Mouse (Mus musculus): ENCODE data around the gene Zfp963.
A peak's percentile ranks its signal among the peaks of the same experiment; 100 is the strongest.
"Not testable (repeated sequence)": the region's sequence is repeated elsewhere in the genome, so short reads cannot be mapped to it uniquely, and the experiment has no call there.

Gene Zfp963

DNA sequence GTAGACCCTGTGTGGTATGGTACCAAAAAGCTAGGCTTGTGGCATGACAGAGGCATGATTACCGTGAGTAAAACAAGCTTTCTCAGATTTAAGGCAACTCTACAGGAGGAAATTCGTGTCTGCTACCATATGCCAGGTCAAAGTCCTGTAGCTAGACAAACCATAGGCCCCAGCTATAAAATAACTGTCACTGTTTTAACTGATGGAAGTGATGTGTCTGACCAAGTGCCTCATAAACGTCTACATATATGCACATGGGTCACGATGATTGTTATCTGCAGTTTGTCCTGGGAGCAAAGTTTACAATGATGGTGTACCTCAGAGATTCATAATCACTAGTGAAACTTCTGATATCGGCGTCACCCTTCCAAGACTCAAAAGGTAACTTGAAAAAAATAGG, 9.0 kb downstream of the Zfp963 start:
- DNase-seq (ENCODE audit: low read depth, low spot score): no peak

- DNase-seq (ENCODE audit: low read depth, low spot score): peak; percentile 48
These were observed 14.3 kb downstream of the Zfp963 start for GRCm38 (mm10) chr8:69735495-69735894.

- DNase-seq (ENCODE audit: low read depth, low spot score): no peak
These were observed 32.6 kb downstream of the Zfp963 start for GRCm38 (mm10) chr8:69717232-69717580.

GRCm38 (mm10) chr8:69716403-69717231, 33.2 kb downstream of the Zfp963 start:
- peak; percentile 100 for DNase-seq (ENCODE audit: low read depth, low spot score)

- no peak for DNase-seq (ENCODE audit: low read depth, low spot score)
These were observed 34.4 kb downstream of the Zfp963 start for GRCm38 (mm10) chr8:69715366-69715765.

DNA sequence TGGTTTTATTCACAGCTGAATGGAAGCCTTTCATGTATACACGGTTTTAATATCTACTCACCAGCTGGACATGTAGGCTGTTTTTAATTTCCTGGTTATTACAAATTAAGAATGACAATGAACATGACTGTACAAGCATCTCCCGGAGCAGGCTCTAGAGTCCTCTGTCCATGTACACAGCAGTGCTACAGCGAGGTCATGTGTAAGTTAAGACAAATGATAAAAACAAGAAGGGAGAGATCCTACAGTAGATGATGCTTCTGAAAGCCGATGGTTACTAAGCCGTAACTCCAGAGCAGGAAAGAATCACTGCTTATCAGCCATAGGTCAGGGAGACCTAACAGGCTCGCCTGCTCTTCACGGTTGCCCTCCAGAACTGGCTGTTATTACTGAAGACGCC, 36.3 kb downstream of the Zfp963 start:
- no peak for DNase-seq (ENCODE audit: low read depth, low spot score)

DNA sequence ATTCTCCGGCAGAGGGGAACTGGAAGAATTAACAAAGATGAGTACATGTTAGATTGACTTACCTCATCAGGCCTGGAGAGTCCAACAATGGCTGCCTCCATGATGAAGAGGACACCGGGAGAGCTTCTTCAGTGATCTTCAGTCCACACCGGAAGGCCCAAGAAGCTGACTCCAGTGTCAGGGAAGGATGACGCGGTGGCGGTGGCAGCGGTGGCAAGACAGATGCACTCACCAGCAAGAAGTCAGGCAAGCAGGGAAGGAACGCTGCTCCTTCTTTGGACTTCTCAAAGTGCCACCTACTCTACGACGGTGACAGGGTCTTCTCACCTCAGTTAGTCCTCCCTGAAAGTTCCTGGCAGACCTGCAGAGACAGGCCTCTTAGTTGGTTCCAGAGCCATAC, 39.1 kb downstream of the Zfp963 start, which contains the start of gene Zfp869:
Zfp869 (minus strand) TSS at position 101 of the 400 bp plus-strand sequence.
- DNase-seq (ENCODE audit: low read depth, low spot score): not testable (repeated sequence)

- no peak for DNase-seq (ENCODE audit: low read depth, low spot score)
These were observed 48.0 kb downstream of the Zfp963 start for GRCm38 (mm10) chr8:69701810-69702209.

Measured in 3T3-L1 (cell line).